Mouse (Mus musculus): ENCODE results near the gene Zfp598. TPM values are rescaled to one million over a fixed set of nuclear protein-coding genes. Genes with fewer than 3 reads are reported as not detected.

The Zfp598 gene
- 89.7 and 89.8 TPM in 2 replicates for polyA plus RNA-seq (2012; rRNA removed)

DNA sequence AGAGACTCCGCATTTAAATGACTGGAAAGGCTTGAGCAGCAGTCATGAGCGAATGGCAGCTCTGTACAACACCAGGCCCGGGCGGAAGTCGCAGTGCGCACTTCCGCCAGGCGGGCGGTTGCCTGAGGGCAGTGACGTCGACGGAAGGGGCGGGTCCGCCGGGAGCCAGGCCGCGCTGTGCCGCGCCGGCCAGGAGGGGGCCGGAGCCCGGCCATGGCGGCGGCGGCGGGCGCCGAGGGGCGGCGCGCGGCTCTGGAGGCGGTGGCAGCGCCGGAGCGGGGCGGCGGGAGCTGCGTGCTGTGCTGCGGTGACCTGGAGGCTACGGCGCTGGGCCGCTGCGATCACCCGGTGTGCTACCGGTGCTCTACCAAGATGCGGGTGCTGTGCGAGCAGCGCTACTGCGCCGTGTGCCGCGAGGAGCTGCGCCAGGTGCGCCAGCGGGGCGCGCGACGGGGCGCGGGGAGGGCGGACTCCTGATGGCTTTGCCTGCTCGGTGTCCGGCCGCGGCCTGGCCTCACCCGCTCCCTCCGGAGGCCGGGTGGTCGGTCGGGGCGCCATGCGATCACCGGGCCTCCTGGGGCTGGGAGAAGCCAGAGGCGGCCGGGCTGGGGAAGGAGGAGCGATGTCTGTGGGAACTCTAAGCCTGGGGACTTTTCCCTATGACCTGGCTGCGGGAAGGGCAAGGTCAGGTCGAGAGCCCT, at the start of gene Zfp598:
TSS of gene Zfp598 (plus strand) at position 143 of the 701 bp plus-strand sequence.
- 1% methylated on average over 64 of the region's 80 CpGs for WGBS
- peak; percentile 95 for DNase-seq
- no peak for TF ChIP-seq CTCF (IDR thresholded peaks at IDR 0.05; ENCODE audit: insufficient read depth, low read length)
- peak; percentile 79 for TF ChIP-seq POLR2A (IDR thresholded peaks at IDR 0.05; ENCODE audit: borderline replicate concordance, extremely low read depth, low read depth, low read length)
- peaks cover 16% of the 10 kb centered on the region for H3K4me1 ChIP-seq (ENCODE audit: control insufficient read depth, insufficient read depth, low read length)
- peak within 1 kb of the TSS; percentile 76 for H3K4me3 ChIP-seq (replicated peaks; ENCODE audit: extremely low read depth, low read depth, low read length)

DNA sequence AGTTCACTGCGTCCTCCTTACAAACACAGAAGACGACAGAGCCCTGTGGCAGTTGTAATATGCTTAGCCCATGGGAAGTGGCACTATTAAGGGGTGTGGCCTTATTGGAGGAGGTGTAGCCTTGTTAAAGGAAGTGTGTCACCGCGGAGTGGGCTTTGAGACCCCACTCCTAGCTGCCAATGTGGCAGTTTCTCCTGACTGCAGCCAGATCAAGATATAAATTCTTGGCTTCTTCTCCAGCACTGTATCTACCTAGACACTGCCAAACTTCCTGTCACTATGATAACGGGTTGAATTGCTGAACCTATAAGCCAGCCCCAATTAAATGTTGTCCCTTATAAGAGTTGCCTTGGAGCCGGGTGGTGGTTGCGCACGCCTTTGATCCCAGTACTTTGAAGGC, 44.0 kb upstream of the Zfp598 start:
- Histone ChIP-seq H3K4me1 (ENCODE audit: control insufficient read depth, insufficient read depth, low read length) (no peaks in the 10 kb centered on the region), H3K4me3 (replicated peaks; ENCODE audit: extremely low read depth, low read depth, low read length) (no peak overlapping the region)
- DNase-seq, result no peak
- 88% methylated on average over 8 of the region's 8 CpGs for WGBS
- TF ChIP-seq POLR2A (IDR thresholded peaks at IDR 0.05; ENCODE audit: borderline replicate concordance, extremely low read depth, low read depth, low read length) (no peak), CTCF (IDR thresholded peaks at IDR 0.05; ENCODE audit: insufficient read depth, low read length) (no peak)

- 31% methylated on average over 5 of the region's 5 CpGs for WGBS
- TF ChIP-seq CTCF (IDR thresholded peaks at IDR 0.05; ENCODE audit: insufficient read depth, low read length), result peak; percentile 97
- TF ChIP-seq POLR2A (IDR thresholded peaks at IDR 0.05; ENCODE audit: borderline replicate concordance, extremely low read depth, low read depth, low read length), result no peak
- peak; percentile 79 for DNase-seq
Measured at GRCm38 (mm10) chr17:24628646-24629045, 40.8 kb upstream of the Zfp598 start.

DNA sequence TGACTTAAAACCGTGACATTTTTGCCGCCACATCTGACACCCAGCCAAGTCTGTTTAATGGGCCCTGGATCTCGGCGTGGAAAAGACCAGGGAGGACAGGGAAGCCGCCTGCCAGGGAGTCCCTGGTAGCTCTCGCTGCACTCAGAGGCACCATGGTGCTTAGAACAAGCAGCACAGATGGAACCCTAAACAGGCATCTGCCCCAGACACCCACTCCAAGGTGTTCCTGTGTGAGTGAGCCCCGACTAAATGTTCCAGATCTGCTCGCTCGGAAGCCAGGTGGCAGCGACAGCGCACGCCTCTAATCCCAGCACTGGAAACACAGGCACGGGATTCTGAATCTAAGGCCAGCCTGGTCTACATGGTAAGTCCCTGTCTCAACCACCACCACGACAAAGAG, 39.4 kb upstream of the Zfp598 start:
- DNase-seq, result no peak
- Histone ChIP-seq H3K4me1 (ENCODE audit: control insufficient read depth, insufficient read depth, low read length) (peaks cover 21% of the 10 kb centered on the region), H3K4me3 (replicated peaks; ENCODE audit: extremely low read depth, low read depth, low read length) (no peak overlapping the region)
- TF ChIP-seq CTCF (IDR thresholded peaks at IDR 0.05; ENCODE audit: insufficient read depth, low read length) (no peak), POLR2A (IDR thresholded peaks at IDR 0.05; ENCODE audit: borderline replicate concordance, extremely low read depth, low read depth, low read length) (no peak)
- WGBS, result 87% methylated on average over 14 of the region's 14 CpGs

More at GRCm38 (mm10) chr17:24628646-24629045, 40.8 kb upstream of the Zfp598 start:
- no peak overlapping the region for H3K4me3 ChIP-seq (replicated peaks; ENCODE audit: extremely low read depth, low read depth, low read length)
- H3K4me1 ChIP-seq (ENCODE audit: control insufficient read depth, insufficient read depth, low read length), result peaks cover 8% of the 10 kb centered on the region

GRCm38 (mm10) chr17:24632167-24632812, 37.2 kb upstream of the Zfp598 start, which contains the start of the genes Tsc2 and Nthl1:
Gene Tsc2 (minus strand): TSS chr17:24632630.
Gene Nthl1 (plus strand): TSS chr17:24632680.
- WGBS, result 2% methylated on average over 51 of the region's 51 CpGs
- peak; percentile 77; the same call in 1 of the 2 replicates for TF ChIP-seq POLR2A (IDR thresholded peaks at IDR 0.05; ENCODE audit: borderline replicate concordance, extremely low read depth, low read depth, low read length)
- TF ChIP-seq CTCF (IDR thresholded peaks at IDR 0.05; ENCODE audit: insufficient read depth, low read length), result no peak
- peak; percentile 86 for DNase-seq
- peak within 1 kb of the TSS; percentile 95 for H3K4me3 ChIP-seq (replicated peaks; ENCODE audit: extremely low read depth, low read depth, low read length)
- H3K4me1 ChIP-seq (ENCODE audit: control insufficient read depth, insufficient read depth, low read length), result peaks cover 37% of the 10 kb centered on the region

DNA sequence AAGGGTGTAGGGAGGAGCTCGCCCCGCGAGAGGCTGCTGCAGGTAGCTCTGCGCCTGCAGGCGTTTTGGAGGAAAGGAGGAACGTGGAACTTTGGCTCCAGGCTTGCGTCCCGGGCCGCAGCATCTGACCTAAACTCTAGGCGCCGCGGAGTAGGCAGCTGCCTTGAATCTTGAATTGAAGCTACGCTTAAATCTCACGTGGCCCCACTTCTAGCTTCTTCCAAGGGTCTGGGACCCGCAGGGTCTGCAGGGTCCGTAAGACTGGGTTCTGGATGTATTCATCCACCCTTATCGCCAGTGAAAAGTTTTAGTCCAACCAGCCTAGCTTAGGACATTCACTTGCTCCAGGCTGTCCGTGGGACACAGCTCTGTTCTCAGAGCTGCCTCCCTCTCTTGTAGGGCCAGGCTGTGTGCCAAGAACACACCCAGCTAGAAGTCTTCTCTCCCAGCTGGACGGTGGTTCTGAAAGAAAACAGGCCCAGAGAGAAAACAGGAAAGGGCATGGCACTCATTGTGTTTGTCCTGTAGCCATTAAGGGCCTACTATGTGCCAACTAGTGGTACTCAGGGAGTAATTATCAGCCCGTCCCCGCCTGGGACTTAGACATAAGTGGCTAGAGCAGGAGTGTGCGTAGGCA, 36.6 kb upstream of the Zfp598 start:
- WGBS, result 4% methylated on average over 22 of the region's 22 CpGs

DNA sequence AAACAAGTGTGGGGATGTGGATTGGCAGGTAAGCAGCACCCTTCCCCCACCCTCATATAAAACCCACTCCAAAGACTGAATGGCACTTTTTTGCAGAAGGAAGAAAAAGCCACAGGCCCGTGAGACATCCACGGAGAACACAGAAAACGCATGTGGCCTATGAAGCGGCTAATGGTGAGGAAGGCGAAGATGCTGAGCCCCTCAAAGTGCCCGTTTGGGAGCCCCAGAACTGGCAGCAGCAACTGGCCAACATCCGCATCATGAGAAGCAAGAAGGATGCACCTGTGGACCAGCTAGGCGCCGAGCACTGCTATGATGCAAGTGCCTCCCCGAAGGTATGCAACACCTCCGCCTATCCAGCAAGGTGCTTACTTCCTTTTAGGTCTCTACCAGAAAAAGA, 35.7 kb upstream of the Zfp598 start:
- peak; percentile 10 for DNase-seq
- TF ChIP-seq CTCF (IDR thresholded peaks at IDR 0.05; ENCODE audit: insufficient read depth, low read length) (no peak), POLR2A (IDR thresholded peaks at IDR 0.05; ENCODE audit: borderline replicate concordance, extremely low read depth, low read depth, low read length) (no peak)
- 92% methylated on average over 11 of the region's 11 CpGs for WGBS
- peaks cover 46% of the 10 kb centered on the region for H3K4me1 ChIP-seq (ENCODE audit: control insufficient read depth, insufficient read depth, low read length)
- no peak overlapping the region for H3K4me3 ChIP-seq (replicated peaks; ENCODE audit: extremely low read depth, low read depth, low read length)

More for the DNA sequence above, 36.6 kb upstream of the Zfp598 start:
- TF ChIP-seq CTCF (IDR thresholded peaks at IDR 0.05; ENCODE audit: insufficient read depth, low read length), result no peak
- peak; percentile 96; the same call in 1 of the 2 replicates for TF ChIP-seq POLR2A (IDR thresholded peaks at IDR 0.05; ENCODE audit: borderline replicate concordance, extremely low read depth, low read depth, low read length)
- H3K4me3 ChIP-seq (replicated peaks; ENCODE audit: extremely low read depth, low read depth, low read length), result peak overlapping the region; percentile 95
- DNase-seq, result peak; percentile 76
- H3K4me1 ChIP-seq (ENCODE audit: control insufficient read depth, insufficient read depth, low read length), result peaks cover 40% of the 10 kb centered on the region

GRCm38 (mm10) chr17:24635024-24635423, 34.5 kb upstream of the Zfp598 start:
- TF ChIP-seq POLR2A (IDR thresholded peaks at IDR 0.05; ENCODE audit: borderline replicate concordance, extremely low read depth, low read depth, low read length) (peak; percentile 43; the same call in 1 of the 2 replicates), CTCF (IDR thresholded peaks at IDR 0.05; ENCODE audit: insufficient read depth, low read length) (no peak)
- no peak overlapping the region for H3K4me3 ChIP-seq (replicated peaks; ENCODE audit: extremely low read depth, low read depth, low read length)
- 38% methylated on average over 4 of the region's 4 CpGs for WGBS
- H3K4me1 ChIP-seq (ENCODE audit: control insufficient read depth, insufficient read depth, low read length), result peaks cover 53% of the 10 kb centered on the region
- peak; percentile 46 for DNase-seq

GRCm38 (mm10) chr17:24635694-24636093, 33.8 kb upstream of the Zfp598 start:
- peak; percentile 9 for DNase-seq
- Histone ChIP-seq H3K4me3 (replicated peaks; ENCODE audit: extremely low read depth, low read depth, low read length) (no peak overlapping the region), H3K4me1 (ENCODE audit: control insufficient read depth, insufficient read depth, low read length) (peaks cover 59% of the 10 kb centered on the region)
- no peak for TF ChIP-seq CTCF (IDR thresholded peaks at IDR 0.05; ENCODE audit: insufficient read depth, low read length)
- no peak for TF ChIP-seq POLR2A (IDR thresholded peaks at IDR 0.05; ENCODE audit: borderline replicate concordance, extremely low read depth, low read depth, low read length)
- 68% methylated on average over 5 of the region's 5 CpGs for WGBS
